Mouse (Mus musculus) intestine, postnatal 0 days (tissue): ENCODE data around the gene 3110001I22Rik. TPM values are rescaled to one million over a fixed set of nuclear protein-coding genes. Genes with fewer than 3 reads are reported as not detected.
"Not testable (repeated sequence)": the region's sequence is repeated elsewhere in the genome, so short reads cannot be mapped to it uniquely, and the experiment has no call there.

Source experiments
- ATAC-seq: fragments of 200-750 bp; cut with Nextera tagmentation; 2 replicates; pipeline ENCODE4 v1.8.0; 2017; ENCODE audit warnings: mild to moderate bottlenecking, moderate TSS enrichment, moderate library complexity
- H3K27ac ChIP-seq: fragments of 300-500 bp; sonication (generic); 2 replicates; pipeline ENCODE4 v1.5.1; 2014; ENCODE audit warnings: mild to moderate bottlenecking, low read depth, low read length, moderate library complexity
- H3K27me3 ChIP-seq: fragments of 300-500 bp; sonication (generic); replicated peaks from 2 replicates; pipeline ENCODE4 v1.6.1; 2014; ENCODE audit warnings: low read length, mixed read lengths; ENCODE audit not compliant: control insufficient read depth, insufficient read depth
- H3K36me3 ChIP-seq: fragments of 300-500 bp; sonication (generic); 2 replicates; pipeline ENCODE4 v1.6.1; 2014; ENCODE audit warnings: mild to moderate bottlenecking, moderate library complexity; ENCODE audit not compliant: control insufficient read depth, insufficient read depth
- H3K4me1 ChIP-seq: fragments of 300-500 bp; sonication (generic); replicated peaks from 2 replicates; pipeline ENCODE4 v1.6.1; 2014; ENCODE audit warnings: antibody characterized with exemption, low read length, mixed read lengths; ENCODE audit not compliant: control insufficient read depth, insufficient read depth
- H3K4me2 ChIP-seq: fragments of 300-500 bp; sonication (generic); replicated peaks from 2 replicates; pipeline ENCODE4 v1.6.1; 2014; ENCODE audit warnings: low read depth, mild to moderate bottlenecking, moderate library complexity
- H3K4me3 ChIP-seq: fragments of 300-500 bp; sonication (generic); 2 replicates; pipeline ENCODE4 v1.5.1; 2014; ENCODE audit warnings: low read depth, low read length
- H3K9ac ChIP-seq: fragments of 300-500 bp; sonication (generic); 2 replicates; pipeline ENCODE4 v1.6.1; 2014; ENCODE audit warnings: mild to moderate bottlenecking, low read depth, low read length
- H3K9me3 ChIP-seq: fragments of 300-500 bp; sonication (generic); 2 replicates; pipeline ENCODE4 v1.6.1; 2016; ENCODE audit warnings: mixed run types; ENCODE audit not compliant: control insufficient read depth
- CTCF ChIP-seq: sonication (generic); IDR thresholded peaks from 2 replicates; pipeline ENCODE4 v1.5.1; 2016; ENCODE audit warnings: low read depth, mild to moderate bottlenecking, control low read depth, antibody characterized with exemption, moderate library complexity
- WGBS: fragments of 180-500 bp; shearing (Covaris S2); extraction: QIAGEN DNeasy Blood & Tissue Kit; methylation state at CpG from one replicate; pipeline ENCODE4 v1.1.7; 2014; 5-methylcytosine and 5-hydroxymethylcytosine counted together
- polyA plus RNA-seq: library from polyadenylated mRNA; unstranded; fragments of >200 nt; fragmentation: Nextera tagmentation; extraction: Ambion mirVana; gene quantifications from 2 replicates; pipeline ENCODE4 v1.2.1, GENCODE M21; 2015

Gene 3110001I22Rik
- 2.5 and 2.7 TPM in 2 replicates for polyA plus RNA-seq

DNA sequence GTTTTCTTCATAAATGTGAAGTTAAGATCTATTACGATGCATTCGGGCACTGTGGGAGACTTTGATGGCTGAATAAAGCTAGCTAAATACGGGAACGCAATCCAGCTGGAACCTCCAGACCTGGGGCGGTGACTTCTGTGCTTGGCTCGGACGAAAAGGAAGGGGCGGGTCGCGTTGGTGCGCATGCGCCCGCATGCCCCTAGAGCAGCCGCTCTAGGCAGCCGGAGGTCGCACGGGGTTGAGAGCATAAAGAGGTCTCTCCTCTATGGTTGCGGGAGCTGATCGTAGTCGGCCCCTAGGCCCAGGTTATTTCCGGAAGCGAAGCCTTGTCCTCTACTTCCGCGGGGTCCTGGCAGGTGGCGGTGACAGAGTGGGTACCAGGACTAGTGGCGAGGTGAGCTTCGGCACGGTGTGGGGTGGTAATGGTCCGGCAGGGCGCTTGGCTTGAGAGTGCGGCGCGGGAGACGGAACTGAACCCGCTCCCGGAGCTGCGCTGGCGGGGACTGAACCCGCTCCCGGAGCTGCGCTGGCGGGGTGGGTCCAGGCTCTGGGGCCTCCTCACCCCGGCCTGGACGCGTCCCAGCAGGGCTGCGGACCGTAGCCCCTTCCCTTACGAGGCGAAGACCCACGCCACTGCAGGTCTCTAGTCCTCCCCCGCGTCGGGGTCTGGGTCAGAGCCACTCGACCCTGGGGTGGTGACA, at the start of gene 3110001I22Rik, which contains the start of gene Bfar:
Gene 3110001I22Rik, plus strand, starts transcription at position 245 of the 701 bp plus-strand sequence.
Gene Bfar, plus strand, starts transcription at position 174 of the 701 bp plus-strand sequence.
- no peaks in the 10 kb centered on the region for H3K4me1 ChIP-seq
- peak within 1 kb of the TSS; percentile 90 for H3K27ac ChIP-seq
- H3K36me3 ChIP-seq = peaks cover 6% of the 10 kb centered on the region
- H3K9ac ChIP-seq = peak within 1 kb of the TSS; percentile 92
- no peaks in the 10 kb centered on the region for H3K27me3 ChIP-seq
- TF ChIP-seq CTCF = no peak; the same call in 1 of the 2 replicates
- H3K4me3 ChIP-seq = peak within 1 kb of the TSS; percentile 94
- H3K4me2 ChIP-seq = peak within 1 kb of the TSS; percentile 90
- peak; percentile 77 for ATAC-seq
- no peaks in the 10 kb centered on the region for H3K9me3 ChIP-seq
- WGBS = under 1% methylated on average over 54 of the region's 54 CpGs

- 57% methylated on average over 5 of the region's 5 CpGs for WGBS
- Histone ChIP-seq H3K9ac (no peak overlapping the region), H3K27me3 (no peaks in the 10 kb centered on the region), H3K4me1 (no peaks in the 10 kb centered on the region), H3K9me3 (no peaks in the 10 kb centered on the region), H3K4me3 (no peak overlapping the region), H3K27ac (no peak overlapping the region), H3K36me3 (peaks cover 61% of the 10 kb centered on the region), H3K4me2 (no peak overlapping the region)
- peak; percentile 74 for TF ChIP-seq CTCF
- ATAC-seq = no peak
Measured at GRCm38 (mm10) chr16:13628345-13628744, 43.4 kb upstream of the 3110001I22Rik start.

DNA sequence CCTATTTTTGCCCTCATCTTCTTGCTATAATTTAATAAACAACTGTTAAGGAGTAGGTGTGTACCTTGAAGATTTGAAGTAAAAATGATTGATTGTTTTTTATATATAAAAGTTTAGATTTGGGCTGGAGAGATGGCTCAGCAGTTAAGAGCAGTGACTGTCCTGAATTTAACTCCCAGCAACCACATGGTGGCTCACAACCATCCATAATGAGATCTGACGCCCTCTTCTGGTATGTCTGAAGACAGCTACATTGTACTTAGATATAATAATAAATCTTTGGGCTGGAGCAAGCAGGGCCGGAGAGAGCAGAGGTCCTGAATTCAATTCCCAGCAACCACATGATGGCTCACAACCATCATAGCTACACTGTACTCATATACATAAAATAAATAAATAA, 33.5 kb upstream of the 3110001I22Rik start:
- not testable (repeated sequence) for H3K4me1 ChIP-seq, ATAC-seq, H3K9me3 ChIP-seq, H3K9ac ChIP-seq, H3K27me3 ChIP-seq, H3K4me2 ChIP-seq, H3K27ac ChIP-seq, H3K4me3 ChIP-seq
- H3K36me3 ChIP-seq = peaks cover 42% of the 10 kb centered on the region
- 58% methylated on average over 2 of the region's 2 CpGs for WGBS
- TF ChIP-seq CTCF = peak; percentile 43

DNA sequence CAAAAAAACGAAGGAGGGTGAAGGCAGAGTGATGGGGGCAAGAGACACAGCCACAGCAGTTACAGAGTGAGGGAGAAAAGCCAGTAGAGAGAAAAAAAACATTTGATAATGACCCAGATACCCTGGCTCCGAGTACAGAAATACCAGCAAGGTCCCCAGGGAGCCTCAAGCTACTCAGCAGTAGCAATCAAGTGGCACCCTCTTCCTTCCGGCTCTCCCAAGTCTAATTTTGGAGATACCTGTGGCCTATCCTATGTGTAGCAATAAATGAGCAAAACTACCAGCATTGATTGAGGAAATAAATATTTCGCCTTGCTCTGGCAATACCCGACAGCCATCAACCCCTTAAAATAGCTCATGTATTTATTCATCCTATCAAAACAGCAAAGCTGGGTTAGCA, 32.2 kb upstream of the 3110001I22Rik start:
- Histone ChIP-seq H3K9ac (no peak overlapping the region), H3K4me2 (no peak overlapping the region), H3K4me3 (no peak overlapping the region), H3K36me3 (peaks cover 32% of the 10 kb centered on the region), H3K4me1 (no peaks in the 10 kb centered on the region), H3K27me3 (no peaks in the 10 kb centered on the region), H3K9me3 (no peaks in the 10 kb centered on the region), H3K27ac (no peak overlapping the region)
- ATAC-seq = no peak
- WGBS = 81% methylated on average over 5 of the region's 5 CpGs
- no peak for TF ChIP-seq CTCF

DNA sequence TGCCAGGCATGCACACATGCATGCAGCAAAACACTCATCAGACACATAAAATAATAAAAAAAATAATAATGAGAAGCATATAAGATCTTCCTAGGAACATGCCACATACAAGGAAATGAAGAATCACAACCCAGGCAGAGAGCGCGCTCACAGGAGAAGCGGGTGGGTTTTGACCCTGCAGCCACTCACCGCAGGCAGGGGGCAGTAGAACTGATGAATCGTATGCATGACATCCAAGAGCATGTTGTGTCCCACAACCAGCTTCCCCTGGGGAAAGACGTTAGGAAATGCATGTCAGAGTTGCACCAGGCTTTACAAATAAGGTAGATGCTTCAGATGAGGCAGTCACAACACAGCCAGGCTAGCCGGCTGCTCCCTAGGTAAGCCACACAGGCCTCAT, 31.7 kb upstream of the 3110001I22Rik start:
- no peaks in the 10 kb centered on the region for H3K9me3 ChIP-seq
- no peak overlapping the region for H3K4me2 ChIP-seq
- H3K36me3 ChIP-seq = peaks cover 28% of the 10 kb centered on the region
- TF ChIP-seq CTCF = peak; percentile 55
- no peak overlapping the region for H3K9ac ChIP-seq
- no peak overlapping the region for H3K27ac ChIP-seq
- H3K27me3 ChIP-seq = no peaks in the 10 kb centered on the region
- no peaks in the 10 kb centered on the region for H3K4me1 ChIP-seq
- WGBS = 81% methylated on average over 7 of the region's 7 CpGs
- H3K4me3 ChIP-seq = no peak overlapping the region
- no peak for ATAC-seq

- H3K27ac ChIP-seq = no peak overlapping the region
- H3K4me3 ChIP-seq = no peak overlapping the region
- H3K9ac ChIP-seq = no peak overlapping the region
- 71% methylated on average over 3 of the region's 3 CpGs for WGBS
- ATAC-seq = no peak
- H3K4me1 ChIP-seq = no peaks in the 10 kb centered on the region
- no peaks in the 10 kb centered on the region for H3K27me3 ChIP-seq
- no peaks in the 10 kb centered on the region for H3K9me3 ChIP-seq
- H3K4me2 ChIP-seq = no peak overlapping the region
- peaks cover 31% of the 10 kb centered on the region for H3K36me3 ChIP-seq
- no peak for TF ChIP-seq CTCF
Measured at GRCm38 (mm10) chr16:13644474-13644873, 27.3 kb upstream of the 3110001I22Rik start.
